Mouse (Mus musculus) stomach, postnatal 0 days (tissue): Measurements from ENCODE around the gene Zfp296.

Experiments used
- CTCF ChIP-seq: IDR thresholded peaks from 2 replicates; pipeline ENCODE4 v1.5.1; 2016; ENCODE audit warnings: antibody characterized with exemption, low read depth, mild to moderate bottlenecking, moderate library complexity
- EP300 ChIP-seq: optimal IDR thresholded peaks from 2 replicates; pipeline ENCODE3; 2016; ENCODE audit warnings: antibody characterized with exemption

DNA sequence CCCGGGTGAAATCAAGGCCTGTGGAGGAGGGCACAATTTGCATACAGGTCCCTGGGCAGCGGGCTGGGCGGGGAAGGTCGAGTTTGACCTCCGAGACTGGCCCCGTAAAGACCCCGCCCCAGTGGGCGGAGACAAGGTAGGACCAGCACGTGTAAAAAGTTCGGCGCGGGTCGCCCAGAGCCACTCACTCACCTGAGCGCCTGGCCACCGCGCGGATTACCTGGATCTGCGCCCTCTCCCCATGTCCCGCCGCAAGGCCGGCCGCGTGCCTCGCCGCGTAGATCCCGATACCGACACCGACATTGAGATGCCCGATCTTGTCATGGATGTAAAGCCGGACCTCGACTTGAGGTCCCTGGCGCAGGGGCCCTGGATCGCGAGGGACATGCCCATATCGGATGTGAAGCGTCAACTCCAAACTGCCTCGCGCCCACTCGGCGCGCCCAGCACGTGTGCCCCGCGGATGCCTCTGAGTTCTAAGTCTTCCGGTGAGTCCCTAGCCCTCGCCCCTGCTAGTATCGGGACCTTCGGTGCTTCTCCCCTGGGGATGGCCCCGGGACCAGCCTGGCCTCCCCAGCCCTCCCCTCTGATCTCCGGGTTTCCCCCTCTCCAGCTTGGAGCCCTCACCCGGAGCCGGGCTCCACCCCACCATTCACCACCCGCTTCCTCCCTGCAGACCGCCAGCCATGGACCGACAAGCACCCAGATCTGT, at the start of gene Zfp296, which contains the start of gene Gemin7:
- TF ChIP-seq EP300 = no peak
- TF ChIP-seq CTCF = no peak
